Mouse (Mus musculus): ENCODE results near the gene Srpk2. TPM values are rescaled to one million over a fixed set of nuclear protein-coding genes. Genes with fewer than 3 reads are reported as not detected.

The Srpk2 gene
- polyA plus RNA-seq, 1 experiment from 2014 or later, result 27.1 TPM

- no peak for TF ChIP-seq CTCF (IDR thresholded peaks at IDR 0.05; ENCODE audit: low read depth)
- Histone ChIP-seq H3K4me1 (replicated peaks; ENCODE audit: control insufficient read depth, insufficient read depth) (no peaks in the 10 kb centered on the region), H3K4me2 (replicated peaks; ENCODE audit: low read depth) (no peak overlapping the region), H3K27ac (replicated peaks) (no peak overlapping the region), H3K9ac (ENCODE audit: low read length) (no peak overlapping the region), H3K27me3 (ENCODE audit: control insufficient read depth, insufficient read depth, low read length) (no peaks in the 10 kb centered on the region), H3K36me3 (ENCODE audit: control insufficient read depth, insufficient read depth, low read length) (no peaks in the 10 kb centered on the region), H3K4me3 (ENCODE audit: low read depth, low read length) (no peak overlapping the region), H3K9me3 (ENCODE audit: control insufficient read depth, low read length) (no peaks in the 10 kb centered on the region)
- WGBS, result 70% methylated on average over 5 of the region's 5 CpGs
- no peak for DNase-seq (ENCODE audit: low spot score)
- ATAC-seq (ENCODE audit: low FRiP score, low TSS enrichment), result no peak
These were observed 26.4 kb downstream of the Srpk2 start for GRCm38 (mm10) chr5:23658017-23658416.

- H3K4me1 ChIP-seq (replicated peaks; ENCODE audit: control insufficient read depth, insufficient read depth), result no peaks in the 10 kb centered on the region
- TF ChIP-seq EP300 (optimal IDR thresholded peaks at IDR 0.05) (no peak), CTCF (IDR thresholded peaks at IDR 0.05; ENCODE audit: low read depth) (peak; percentile 51)
- no peaks in the 10 kb centered on the region for H3K9me3 ChIP-seq (ENCODE audit: control insufficient read depth, low read length)
- H3K36me3 ChIP-seq (ENCODE audit: control insufficient read depth, insufficient read depth, low read length), result no peaks in the 10 kb centered on the region
- no peak for DNase-seq (ENCODE audit: low spot score)
- H3K4me3 ChIP-seq (ENCODE audit: low read depth, low read length), result no peak overlapping the region
- H3K27me3 ChIP-seq (ENCODE audit: control insufficient read depth, insufficient read depth, low read length), result no peaks in the 10 kb centered on the region
- no peak overlapping the region for H3K27ac ChIP-seq (replicated peaks)
- 83% methylated on average over 4 of the region's 4 CpGs for WGBS
- no peak overlapping the region for H3K4me2 ChIP-seq (replicated peaks; ENCODE audit: low read depth)
- H3K9ac ChIP-seq (ENCODE audit: low read length), result no peak overlapping the region
- no peak for ATAC-seq (ENCODE audit: low FRiP score, low TSS enrichment)
These were observed 27.8 kb downstream of the Srpk2 start for GRCm38 (mm10) chr5:23656590-23656989.

DNA sequence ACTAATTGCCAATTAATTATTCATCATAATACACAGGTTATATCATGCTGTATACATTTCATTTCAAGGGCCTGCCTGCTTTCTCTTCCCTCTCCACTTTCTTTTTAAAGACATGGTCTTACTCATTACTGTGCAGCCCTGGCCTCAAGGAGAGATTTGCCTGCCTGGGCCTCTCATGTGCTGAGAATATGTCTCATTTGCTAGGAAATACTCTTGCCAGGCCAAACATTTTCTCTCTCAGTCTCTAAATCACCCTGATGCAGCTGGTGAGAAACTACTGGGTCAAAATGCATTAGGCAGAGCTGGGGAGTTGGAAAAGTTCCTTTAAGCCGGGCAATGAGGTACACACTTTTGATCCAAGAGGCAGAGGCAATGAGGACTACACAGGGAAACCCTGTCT lies 29.4 kb downstream of the Srpk2 start:
- Histone ChIP-seq H3K9me3 (ENCODE audit: control insufficient read depth, low read length) (no peaks in the 10 kb centered on the region), H3K27me3 (ENCODE audit: control insufficient read depth, insufficient read depth, low read length) (no peaks in the 10 kb centered on the region), H3K9ac (ENCODE audit: low read length) (no peak overlapping the region), H3K4me2 (replicated peaks; ENCODE audit: low read depth) (no peak overlapping the region), H3K4me3 (ENCODE audit: low read depth, low read length) (no peak overlapping the region), H3K4me1 (replicated peaks; ENCODE audit: control insufficient read depth, insufficient read depth) (no peaks in the 10 kb centered on the region), H3K36me3 (ENCODE audit: control insufficient read depth, insufficient read depth, low read length) (no peaks in the 10 kb centered on the region), H3K27ac (replicated peaks) (no peak overlapping the region)
- TF ChIP-seq EP300 (optimal IDR thresholded peaks at IDR 0.05), result no peak
- TF ChIP-seq CTCF (IDR thresholded peaks at IDR 0.05; ENCODE audit: low read depth), result no peak
- no peak for DNase-seq (ENCODE audit: low spot score)
- no peak for ATAC-seq (ENCODE audit: low FRiP score, low TSS enrichment)
- WGBS, result 70% methylated on average over 1 of the region's 1 CpGs

GRCm38 (mm10) chr5:23652326-23652725 lies 32.1 kb downstream of the Srpk2 start:
- H3K36me3 ChIP-seq (ENCODE audit: control insufficient read depth, insufficient read depth, low read length), result no peaks in the 10 kb centered on the region
- no peak overlapping the region for H3K27ac ChIP-seq (replicated peaks)
- TF ChIP-seq EP300 (optimal IDR thresholded peaks at IDR 0.05) (no peak), CTCF (IDR thresholded peaks at IDR 0.05; ENCODE audit: low read depth) (no peak)
- DNase-seq (ENCODE audit: low spot score) (no peak), ATAC-seq (ENCODE audit: low FRiP score, low TSS enrichment) (no peak)
- no peak overlapping the region for H3K9ac ChIP-seq (ENCODE audit: low read length)
- no peak overlapping the region for H3K4me3 ChIP-seq (ENCODE audit: low read depth, low read length)
- no peaks in the 10 kb centered on the region for H3K4me1 ChIP-seq (replicated peaks; ENCODE audit: control insufficient read depth, insufficient read depth)
- H3K9me3 ChIP-seq (ENCODE audit: control insufficient read depth, low read length), result no peaks in the 10 kb centered on the region
- H3K4me2 ChIP-seq (replicated peaks; ENCODE audit: low read depth), result no peak overlapping the region
- no peaks in the 10 kb centered on the region for H3K27me3 ChIP-seq (ENCODE audit: control insufficient read depth, insufficient read depth, low read length)
- WGBS, result 50% methylated on average over 7 of the region's 7 CpGs

- Histone ChIP-seq H3K27ac (replicated peaks) (no peak overlapping the region), H3K27me3 (ENCODE audit: control insufficient read depth, insufficient read depth, low read length) (no peaks in the 10 kb centered on the region), H3K36me3 (ENCODE audit: control insufficient read depth, insufficient read depth, low read length) (no peaks in the 10 kb centered on the region), H3K4me3 (ENCODE audit: low read depth, low read length) (no peak overlapping the region), H3K9me3 (ENCODE audit: control insufficient read depth, low read length) (no peaks in the 10 kb centered on the region), H3K4me2 (replicated peaks; ENCODE audit: low read depth) (no peak overlapping the region), H3K4me1 (replicated peaks; ENCODE audit: control insufficient read depth, insufficient read depth) (no peaks in the 10 kb centered on the region), H3K9ac (ENCODE audit: low read length) (no peak overlapping the region)
- TF ChIP-seq CTCF (IDR thresholded peaks at IDR 0.05; ENCODE audit: low read depth), result no peak
- no peak for TF ChIP-seq EP300 (optimal IDR thresholded peaks at IDR 0.05)
- 64% methylated on average over 3 of the region's 3 CpGs for WGBS
- no peak for ATAC-seq (ENCODE audit: low FRiP score, low TSS enrichment)
- DNase-seq (ENCODE audit: low spot score), result no peak
These were observed 32.6 kb downstream of the Srpk2 start for GRCm38 (mm10) chr5:23651786-23652185.

- Histone ChIP-seq H3K9me3 (ENCODE audit: control insufficient read depth, low read length) (no peaks in the 10 kb centered on the region), H3K9ac (ENCODE audit: low read length) (no peak overlapping the region), H3K4me2 (replicated peaks; ENCODE audit: low read depth) (no peak overlapping the region), H3K27ac (replicated peaks) (no peak overlapping the region), H3K36me3 (ENCODE audit: control insufficient read depth, insufficient read depth, low read length) (no peaks in the 10 kb centered on the region), H3K27me3 (ENCODE audit: control insufficient read depth, insufficient read depth, low read length) (no peaks in the 10 kb centered on the region), H3K4me1 (replicated peaks; ENCODE audit: control insufficient read depth, insufficient read depth) (no peaks in the 10 kb centered on the region), H3K4me3 (ENCODE audit: low read depth, low read length) (no peak overlapping the region)
- no peak for ATAC-seq (ENCODE audit: low FRiP score, low TSS enrichment)
- no peak for DNase-seq (ENCODE audit: low spot score)
- no peak for TF ChIP-seq CTCF (IDR thresholded peaks at IDR 0.05; ENCODE audit: low read depth)
- no peak for TF ChIP-seq EP300 (optimal IDR thresholded peaks at IDR 0.05)
- 79% methylated on average over 3 of the region's 3 CpGs for WGBS
These were observed 33.9 kb downstream of the Srpk2 start for GRCm38 (mm10) chr5:23650504-23650903.
